Mouse (Mus musculus) CD4-positive helper T cell, adult 2 months (primary cell): ENCODE data around the gene Dnajb9.
A peak's percentile ranks its signal among the peaks of the same experiment; 100 is the strongest.
"Not testable (repeated sequence)": the region's sequence is repeated elsewhere in the genome, so short reads cannot be mapped to it uniquely, and the experiment has no call there.

Source experiments
- DNase-seq: peaks from one replicate; pipeline ENCODE4 v3.0.0-alpha.2; 2012; ENCODE audit warnings: low read depth, missing footprints, low spot score

Dnajb9 gene

GRCm38 (mm10) chr12:44209824-44210752 is at the start of gene Dnajb9:
Dnajb9 (minus strand) TSS chr12:44210326.
- peak; percentile 99 for DNase-seq

GRCm38 (mm10) chr12:44248309-44248977 is 38.3 kb upstream of the Dnajb9 start:
- DNase-seq = no peak

GRCm38 (mm10) chr12:44245739-44246138 is 35.6 kb upstream of the Dnajb9 start:
- no peak for DNase-seq

- DNase-seq = no peak
Observed at GRCm38 (mm10) chr12:44242407-44242806, 32.3 kb upstream of the Dnajb9 start.

- no peak for DNase-seq
Observed at GRCm38 (mm10) chr12:44241090-44241489, 31.0 kb upstream of the Dnajb9 start.

GRCm38 (mm10) chr12:44224650-44225049 is 14.5 kb upstream of the Dnajb9 start:
- no peak for DNase-seq

- no peak for DNase-seq
Observed at GRCm38 (mm10) chr12:44223044-44223443, 12.9 kb upstream of the Dnajb9 start.

- no peak for DNase-seq
Observed at GRCm38 (mm10) chr12:44221651-44222356, 11.7 kb upstream of the Dnajb9 start.

- not testable (repeated sequence) for DNase-seq
Observed at GRCm38 (mm10) chr12:44221070-44221469, 10.9 kb upstream of the Dnajb9 start, which contains the start of gene Pnpla8. Pnpla8 (plus strand) TSS chr12:44221370.

GRCm38 (mm10) chr12:44211555-44211954 is 1.4 kb upstream of the Dnajb9 start:
- no peak for DNase-seq

- peak; percentile 51 for DNase-seq
Observed at GRCm38 (mm10) chr12:44209141-44209823, 844 bp downstream of the Dnajb9 start.

- no peak for DNase-seq
Observed at GRCm38 (mm10) chr12:44197873-44198525, 12.1 kb downstream of the Dnajb9 start.

GRCm38 (mm10) chr12:44181081-44181982 is 28.8 kb downstream of the Dnajb9 start:
- DNase-seq = no peak

- no peak for DNase-seq
Observed at GRCm38 (mm10) chr12:44177038-44177355, 33.1 kb downstream of the Dnajb9 start.

- no peak for DNase-seq
Observed at GRCm38 (mm10) chr12:44176331-44177037, 33.6 kb downstream of the Dnajb9 start.

- peak; percentile 41 for DNase-seq
Observed at GRCm38 (mm10) chr12:44166949-44167348, 43.2 kb downstream of the Dnajb9 start.

GRCm38 (mm10) chr12:44159349-44159748 is 50.8 kb downstream of the Dnajb9 start:
- DNase-seq = no peak
